Mouse (Mus musculus): ENCODE measurements around the gene Rapgef1. TPM values are rescaled to one million over a fixed set of nuclear protein-coding genes. Genes with fewer than 3 reads are reported as not detected.

Rapgef1 gene
- 13.8 TPM in 2 replicates for polyA plus RNA-seq (2014; fragmentation: Nextera tagmentation; extraction: Ambion mirVana)

GRCm38 (mm10) chr2:29619484-29620300 lies at the start of gene Rapgef1:
Gene Rapgef1 (plus strand): TSS chr2:29619720.
- peak within 1 kb of the TSS; percentile 93 for H3K9ac ChIP-seq (replicated peaks; ENCODE audit: low read depth, low read length)
- H3K27ac ChIP-seq (ENCODE audit: low read length) = peak within 1 kb of the TSS; percentile 89
- 1% methylated on average over 63 of the region's 101 CpGs for WGBS
- peaks cover 13% of the 10 kb centered on the region for H3K4me1 ChIP-seq (ENCODE audit: control insufficient read depth, insufficient read depth, low read length)
- peak within 1 kb of the TSS; percentile 71 for H3K4me3 ChIP-seq (ENCODE audit: low read depth, low read length)
- peak within 1 kb of the TSS; percentile 60 for H3K4me2 ChIP-seq (replicated peaks; ENCODE audit: low read depth, low read length)
- no peaks in the 10 kb centered on the region for H3K36me3 ChIP-seq (ENCODE audit: control insufficient read depth, insufficient read depth, low read length)
- no peaks in the 10 kb centered on the region for H3K27me3 ChIP-seq (ENCODE audit: control insufficient read depth, insufficient read depth, low read length)
- peak; percentile 64 for ATAC-seq (ENCODE audit: insufficient number of reproducible peaks, insufficient read depth, low FRiP score, low read depth)
- no peaks in the 10 kb centered on the region for H3K9me3 ChIP-seq (ENCODE audit: control insufficient read depth, low read depth, low read length)

- H3K4me1 ChIP-seq (ENCODE audit: control insufficient read depth, insufficient read depth, low read length) = no peaks in the 10 kb centered on the region
- WGBS = 64% methylated on average over 9 of the region's 9 CpGs
- H3K9ac ChIP-seq (replicated peaks; ENCODE audit: low read depth, low read length) = no peak overlapping the region
- no peaks in the 10 kb centered on the region for H3K9me3 ChIP-seq (ENCODE audit: control insufficient read depth, low read depth, low read length)
- H3K4me3 ChIP-seq (ENCODE audit: low read depth, low read length) = no peak overlapping the region
- H3K4me2 ChIP-seq (replicated peaks; ENCODE audit: low read depth, low read length) = no peak overlapping the region
- H3K36me3 ChIP-seq (ENCODE audit: control insufficient read depth, insufficient read depth, low read length) = no peaks in the 10 kb centered on the region
- ATAC-seq (ENCODE audit: insufficient number of reproducible peaks, insufficient read depth, low FRiP score, low read depth) = no peak
- H3K27ac ChIP-seq (ENCODE audit: low read length) = no peak overlapping the region
- no peaks in the 10 kb centered on the region for H3K27me3 ChIP-seq (ENCODE audit: control insufficient read depth, insufficient read depth, low read length)
These were observed 47.4 kb upstream of the Rapgef1 start for GRCm38 (mm10) chr2:29571921-29572700.

- Histone ChIP-seq H3K4me3 (ENCODE audit: low read depth, low read length) (no peak overlapping the region), H3K36me3 (ENCODE audit: control insufficient read depth, insufficient read depth, low read length) (no peaks in the 10 kb centered on the region), H3K27me3 (ENCODE audit: control insufficient read depth, insufficient read depth, low read length) (no peaks in the 10 kb centered on the region), H3K4me1 (ENCODE audit: control insufficient read depth, insufficient read depth, low read length) (no peaks in the 10 kb centered on the region), H3K9ac (replicated peaks; ENCODE audit: low read depth, low read length) (no peak overlapping the region), H3K4me2 (replicated peaks; ENCODE audit: low read depth, low read length) (no peak overlapping the region), H3K27ac (ENCODE audit: low read length) (no peak overlapping the region), H3K9me3 (ENCODE audit: control insufficient read depth, low read depth, low read length) (no peaks in the 10 kb centered on the region)
- no peak for ATAC-seq (ENCODE audit: insufficient number of reproducible peaks, insufficient read depth, low FRiP score, low read depth)
- 56% methylated on average over 5 of the region's 5 CpGs for WGBS
These were observed 46.6 kb upstream of the Rapgef1 start for GRCm38 (mm10) chr2:29572811-29573427.

- 7% methylated on average over 5 of the region's 5 CpGs for WGBS
- H3K4me1 ChIP-seq (ENCODE audit: control insufficient read depth, insufficient read depth, low read length) = no peaks in the 10 kb centered on the region
- no peaks in the 10 kb centered on the region for H3K36me3 ChIP-seq (ENCODE audit: control insufficient read depth, insufficient read depth, low read length)
- H3K9me3 ChIP-seq (ENCODE audit: control insufficient read depth, low read depth, low read length) = no peaks in the 10 kb centered on the region
- no peak for ATAC-seq (ENCODE audit: insufficient number of reproducible peaks, insufficient read depth, low FRiP score, low read depth)
- no peak overlapping the region for H3K27ac ChIP-seq (ENCODE audit: low read length)
- H3K27me3 ChIP-seq (ENCODE audit: control insufficient read depth, insufficient read depth, low read length) = no peaks in the 10 kb centered on the region
- no peak overlapping the region for H3K9ac ChIP-seq (replicated peaks; ENCODE audit: low read depth, low read length)
- no peak overlapping the region for H3K4me2 ChIP-seq (replicated peaks; ENCODE audit: low read depth, low read length)
- no peak overlapping the region for H3K4me3 ChIP-seq (ENCODE audit: low read depth, low read length)
These were observed 45.9 kb upstream of the Rapgef1 start for GRCm38 (mm10) chr2:29573591-29573990.

- ATAC-seq (ENCODE audit: insufficient number of reproducible peaks, insufficient read depth, low FRiP score, low read depth) = no peak
- Histone ChIP-seq H3K9me3 (ENCODE audit: control insufficient read depth, low read depth, low read length) (no peaks in the 10 kb centered on the region), H3K4me3 (ENCODE audit: low read depth, low read length) (no peak overlapping the region), H3K27ac (ENCODE audit: low read length) (no peak overlapping the region), H3K36me3 (ENCODE audit: control insufficient read depth, insufficient read depth, low read length) (no peaks in the 10 kb centered on the region), H3K9ac (replicated peaks; ENCODE audit: low read depth, low read length) (no peak overlapping the region), H3K4me1 (ENCODE audit: control insufficient read depth, insufficient read depth, low read length) (no peaks in the 10 kb centered on the region), H3K27me3 (ENCODE audit: control insufficient read depth, insufficient read depth, low read length) (no peaks in the 10 kb centered on the region), H3K4me2 (replicated peaks; ENCODE audit: low read depth, low read length) (no peak overlapping the region)
- 26% methylated on average over 11 of the region's 11 CpGs for WGBS
These were observed 45.3 kb upstream of the Rapgef1 start for GRCm38 (mm10) chr2:29574187-29574586.

GRCm38 (mm10) chr2:29582415-29582814 lies 37.1 kb upstream of the Rapgef1 start:
- H3K4me2 ChIP-seq (replicated peaks; ENCODE audit: low read depth, low read length) = no peak overlapping the region
- H3K27me3 ChIP-seq (ENCODE audit: control insufficient read depth, insufficient read depth, low read length) = no peaks in the 10 kb centered on the region
- H3K9me3 ChIP-seq (ENCODE audit: control insufficient read depth, low read depth, low read length) = no peaks in the 10 kb centered on the region
- no peak for ATAC-seq (ENCODE audit: insufficient number of reproducible peaks, insufficient read depth, low FRiP score, low read depth)
- H3K4me3 ChIP-seq (ENCODE audit: low read depth, low read length) = no peak overlapping the region
- no peak overlapping the region for H3K27ac ChIP-seq (ENCODE audit: low read length)
- WGBS = 4% methylated on average over 7 of the region's 7 CpGs
- H3K36me3 ChIP-seq (ENCODE audit: control insufficient read depth, insufficient read depth, low read length) = no peaks in the 10 kb centered on the region
- no peaks in the 10 kb centered on the region for H3K4me1 ChIP-seq (ENCODE audit: control insufficient read depth, insufficient read depth, low read length)
- no peak overlapping the region for H3K9ac ChIP-seq (replicated peaks; ENCODE audit: low read depth, low read length)

- H3K9ac ChIP-seq (replicated peaks; ENCODE audit: low read depth, low read length) = no peak overlapping the region
- H3K36me3 ChIP-seq (ENCODE audit: control insufficient read depth, insufficient read depth, low read length) = no peaks in the 10 kb centered on the region
- 23% methylated on average over 8 of the region's 8 CpGs for WGBS
- H3K9me3 ChIP-seq (ENCODE audit: control insufficient read depth, low read depth, low read length) = no peaks in the 10 kb centered on the region
- no peak overlapping the region for H3K4me2 ChIP-seq (replicated peaks; ENCODE audit: low read depth, low read length)
- no peak overlapping the region for H3K4me3 ChIP-seq (ENCODE audit: low read depth, low read length)
- no peak overlapping the region for H3K27ac ChIP-seq (ENCODE audit: low read length)
- ATAC-seq (ENCODE audit: insufficient number of reproducible peaks, insufficient read depth, low FRiP score, low read depth) = no peak
- no peaks in the 10 kb centered on the region for H3K4me1 ChIP-seq (ENCODE audit: control insufficient read depth, insufficient read depth, low read length)
- no peaks in the 10 kb centered on the region for H3K27me3 ChIP-seq (ENCODE audit: control insufficient read depth, insufficient read depth, low read length)
These were observed 33.4 kb upstream of the Rapgef1 start for GRCm38 (mm10) chr2:29586017-29586702.

- no peaks in the 10 kb centered on the region for H3K36me3 ChIP-seq (ENCODE audit: control insufficient read depth, insufficient read depth, low read length)
- ATAC-seq (ENCODE audit: insufficient number of reproducible peaks, insufficient read depth, low FRiP score, low read depth) = no peak
These were observed 31.5 kb upstream of the Rapgef1 start for GRCm38 (mm10) chr2:29588006-29588405.

More at GRCm38 (mm10) chr2:29588006-29588405, 31.5 kb upstream of the Rapgef1 start:
- H3K27me3 ChIP-seq (ENCODE audit: control insufficient read depth, insufficient read depth, low read length) = no peaks in the 10 kb centered on the region
- H3K27ac ChIP-seq (ENCODE audit: low read length) = no peak overlapping the region
- no peak overlapping the region for H3K4me3 ChIP-seq (ENCODE audit: low read depth, low read length)
- H3K9me3 ChIP-seq (ENCODE audit: control insufficient read depth, low read depth, low read length) = no peaks in the 10 kb centered on the region
- WGBS = 59% methylated on average over 4 of the region's 4 CpGs
- H3K4me1 ChIP-seq (ENCODE audit: control insufficient read depth, insufficient read depth, low read length) = no peaks in the 10 kb centered on the region
- H3K4me2 ChIP-seq (replicated peaks; ENCODE audit: low read depth, low read length) = no peak overlapping the region
- no peak overlapping the region for H3K9ac ChIP-seq (replicated peaks; ENCODE audit: low read depth, low read length)
